ENCODE assay signal across 10 mouse cellular contexts in the genomic region with DNA sequence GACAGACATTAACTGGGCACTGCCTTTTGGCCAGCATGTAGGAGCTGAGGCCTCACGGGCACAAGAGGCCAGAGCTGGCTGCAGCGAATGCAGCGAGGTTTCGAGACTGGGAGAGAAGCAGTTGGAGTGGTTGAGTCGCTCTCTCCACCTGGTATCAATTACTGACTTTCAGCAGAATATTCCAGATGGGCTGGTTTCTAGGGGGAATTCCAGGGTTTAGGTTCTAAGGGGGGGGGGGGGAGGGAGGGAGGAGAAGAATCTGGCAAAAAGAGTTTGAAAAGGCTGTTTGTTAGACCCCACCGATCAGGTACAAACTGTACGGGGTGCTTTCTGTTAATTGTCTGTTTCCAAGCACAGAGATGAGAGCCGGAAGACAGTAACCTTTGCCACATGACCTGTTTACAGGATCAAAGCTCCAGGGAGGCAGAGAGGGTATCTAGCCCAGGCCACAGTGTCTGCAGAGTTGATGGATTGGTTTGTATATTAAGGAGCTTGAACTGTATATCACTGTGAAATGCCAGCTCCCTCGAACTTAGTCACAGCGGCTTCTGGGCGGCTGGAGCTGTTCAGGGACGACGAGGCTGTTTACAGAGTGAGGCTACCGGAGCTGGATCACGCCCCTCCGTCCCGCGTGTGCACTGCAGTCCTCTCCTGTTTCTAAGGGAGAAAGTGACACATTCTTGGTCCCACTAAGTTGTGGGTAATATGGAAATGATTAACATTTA. TPM values are rescaled to one million over a fixed set of nuclear protein-coding genes. Genes with fewer than 3 reads are reported as not detected.
DNase-seq lines count a peak whose midpoint lies in the region; ATAC-seq and TF ChIP-seq lines count a peak whose summit lies in the region.
"Had no signal": no experiment of that assay in that cellular context is flagged by ENCODE, and none has a peak within 500 bp of the region (broad histone marks: within the 10 kb centered on the region; RNA-seq: fewer than 3 reads in every experiment).

No protein-coding gene starts in this region.

- TF ChIP-seq CTCF in midbrain, postnatal 0 days (IDR thresholded peaks at IDR 0.05) = no peak

- H3K9ac ChIP-seq in heart, embryonic 12.5 days = no peak overlapping the region
- H3K9ac ChIP-seq in heart, embryonic 11.5 days (ENCODE audit: low read depth, low read length) = no peak overlapping the region
- H3K9ac ChIP-seq in midbrain, embryonic 11.5 days (ENCODE audit: low read length) = no peak overlapping the region
- H3K9ac ChIP-seq in midbrain, postnatal 0 days (replicated peaks; ENCODE audit: low read length, poor library complexity, severe bottlenecking) = no peak overlapping the region

- peaks cover 8% of the 10 kb centered on the region for H3K4me1 ChIP-seq in heart, embryonic 12.5 days (replicated peaks)
- no peaks in the 10 kb centered on the region for H3K4me1 ChIP-seq in heart, embryonic 11.5 days (ENCODE audit: control insufficient read depth, insufficient read depth, low read length)
- no peaks in the 10 kb centered on the region for H3K4me1 ChIP-seq in midbrain, embryonic 11.5 days (ENCODE audit: control insufficient read depth, insufficient read depth, low read length)
- H3K4me1 ChIP-seq in midbrain, postnatal 0 days (ENCODE audit: insufficient read depth, low read length) = no peaks in the 10 kb centered on the region

- 49% methylated on average over 18 of the region's 18 CpGs for WGBS in heart, embryonic 12.5 days
- WGBS in heart, embryonic 11.5 days (ENCODE audit: insufficient replicate concordance) = 54% methylated on average over 18 of the region's 18 CpGs
- 70% methylated on average over 18 of the region's 18 CpGs for WGBS in midbrain, embryonic 11.5 days
- 80% methylated on average over 18 of the region's 18 CpGs for WGBS in midbrain, postnatal 0 days

- H3K27ac ChIP-seq in heart, embryonic 12.5 days (ENCODE audit: poor library complexity, severe bottlenecking) = no peak overlapping the region
- H3K27ac ChIP-seq in heart, embryonic 11.5 days (ENCODE audit: low read depth, low read length) = no peak overlapping the region
- no peak overlapping the region for H3K27ac ChIP-seq in midbrain, embryonic 11.5 days (ENCODE audit: low read depth, low read length)
- H3K27ac ChIP-seq in midbrain, postnatal 0 days (ENCODE audit: low read depth, low read length) = no peak overlapping the region

- no peak overlapping the region for H3K4me3 ChIP-seq in heart, embryonic 12.5 days
- no peak overlapping the region for H3K4me3 ChIP-seq in heart, embryonic 11.5 days (ENCODE audit: low read depth, low read length)
- H3K4me3 ChIP-seq in midbrain, embryonic 11.5 days (ENCODE audit: low read depth, low read length) = no peak overlapping the region
- H3K4me3 ChIP-seq in midbrain, postnatal 0 days (ENCODE audit: low read depth, low read length) = no peak overlapping the region

- 0 out of 2 replicates have a peak, but pooled peaks cover 3% of the 10 kb centered on the region for H3K9me3 ChIP-seq in heart, embryonic 12.5 days (replicated peaks)
- peaks cover 3% of the 10 kb centered on the region; the same call in 1 of the 2 replicates for H3K9me3 ChIP-seq in heart, embryonic 11.5 days (replicated peaks; ENCODE audit: control insufficient read depth, low read length)
- H3K9me3 ChIP-seq in midbrain, embryonic 11.5 days (ENCODE audit: control insufficient read depth, low read length) = no peaks in the 10 kb centered on the region
- H3K9me3 ChIP-seq in midbrain, postnatal 0 days (ENCODE audit: low read length) = no peaks in the 10 kb centered on the region

- no peak for ATAC-seq in heart, embryonic 12.5 days (ENCODE audit: insufficient number of reproducible peaks, low FRiP score)
- no peak for ATAC-seq in heart, embryonic 11.5 days (replicated peaks; ENCODE audit: insufficient number of reproducible peaks, low FRiP score, low TSS enrichment)
- ATAC-seq in midbrain, embryonic 11.5 days (ENCODE audit: low FRiP score) = no peak
- ATAC-seq in midbrain, postnatal 0 days (ENCODE audit: low FRiP score) = no peak
- ATAC-seq: Patski had no signal

- no peaks in the 10 kb centered on the region for H3K27me3 ChIP-seq in heart, embryonic 12.5 days (replicated peaks)
- H3K27me3 ChIP-seq in heart, embryonic 11.5 days (ENCODE audit: control insufficient read depth, insufficient read depth, low read length) = no peaks in the 10 kb centered on the region
- no peaks in the 10 kb centered on the region for H3K27me3 ChIP-seq in midbrain, embryonic 11.5 days (ENCODE audit: control insufficient read depth, insufficient read depth, low read length)
- no peaks in the 10 kb centered on the region for H3K27me3 ChIP-seq in midbrain, postnatal 0 days (ENCODE audit: insufficient read depth, low read length)
- H3K27me3 ChIP-seq: Patski had no signal

- H3K36me3 ChIP-seq in heart, embryonic 12.5 days = no peaks in the 10 kb centered on the region
- no peaks in the 10 kb centered on the region for H3K36me3 ChIP-seq in heart, embryonic 11.5 days (ENCODE audit: control insufficient read depth, insufficient read depth, low read length)
- H3K36me3 ChIP-seq in midbrain, embryonic 11.5 days (ENCODE audit: control insufficient read depth, insufficient read depth, low read length) = no peaks in the 10 kb centered on the region
- H3K36me3 ChIP-seq in midbrain, postnatal 0 days (ENCODE audit: insufficient read depth, low read length) = no peaks in the 10 kb centered on the region

- peak; percentile 80 for DNase-seq in midbrain, embryonic 11.5 days (ENCODE audit: low spot score, missing footprints)
- DNase-seq in midbrain, postnatal 0 days (ENCODE audit: low spot score) = no peak
- peak; percentile 74 for DNase-seq in hindlimb bud, embryonic 11.5 days (ENCODE audit: extremely low spot score, low read depth, low spot score)
- DNase-seq in cerebellum, adult 18-20 months = no peak
- DNase-seq in layer of hippocampus, postnatal 36 days = no peak
- DNase-seq in gastrocnemius, postnatal 4 days (ENCODE audit: low spot score in 2 of 2) = no peak
- DNase-seq: thymus, postnatal 4 days had no signal

- 0 out of 2 replicates have a peak overlapping the region, but pooled peaks have one; percentile 17 for H3K4me2 ChIP-seq in heart, embryonic 12.5 days
- H3K4me2 ChIP-seq in heart, embryonic 11.5 days = no peak overlapping the region
- H3K4me2 ChIP-seq in midbrain, embryonic 11.5 days = no peak overlapping the region
- no peak overlapping the region for H3K4me2 ChIP-seq in midbrain, postnatal 0 days (ENCODE audit: low read depth, low read length, poor library complexity, severe bottlenecking)

RNA-seq across cellular contexts. Expression of gene Dact1, which starts 51.3 kb away (rescaled TPM):
- polyA plus RNA-seq in heart, embryonic 12.5 days (2016; fragmentation: Nextera tagmentation; extraction: Ambion mirVana) = 19.3 and 20.3 TPM in 2 replicates
- polyA plus RNA-seq in heart, embryonic 11.5 days (2014; fragmentation: Nextera tagmentation; extraction: Ambion mirVana) = 10.7 and 11.1 TPM in 2 replicates
- polyA plus RNA-seq in midbrain, embryonic 11.5 days (2014; fragmentation: Nextera tagmentation; extraction: Ambion mirVana) = 10.0 and 13.3 TPM in 2 replicates
- total RNA-seq in midbrain, postnatal 0 days (2014; rRNA removed) = 63.8 and 64.9 TPM in 2 replicates
- polyA plus RNA-seq in midbrain, postnatal 0 days (2015; fragmentation: Nextera tagmentation; extraction: Ambion mirVana) = 14.2 and 16.4 TPM in 2 replicates
- 1 to 10 TPM; 7.8 to 8.2 TPM for total RNA-seq in layer of hippocampus, postnatal 36 days (2021)
- 10 to 100 TPM; 36.5 to 39.1 TPM for total RNA-seq in gastrocnemius, postnatal 4 days (2021)

Comparison
In these comparisons a context has a peak if more than half of its experiments do, and no peak if none do; other contexts are left out.
1. DNase-seq: peak in midbrain, embryonic 11.5 days (single experiment) and hindlimb bud, embryonic 11.5 days (single experiment); none in midbrain, postnatal 0 days (single experiment), cerebellum, adult 18-20 months (0 of 2), layer of hippocampus, postnatal 36 days (0 of 2) and gastrocnemius, postnatal 4 days (0 of 2).